Mouse (Mus musculus) limb, embryonic 11.5 days (tissue): Measurements from ENCODE around the gene Zfp282. TPM values are rescaled to one million over a fixed set of nuclear protein-coding genes. Genes with fewer than 3 reads are reported as not detected.

Source experiments
- ATAC-seq: fragments of 200-750 bp; cut with Nextera tagmentation; 2 replicates; pipeline ENCODE4 v1.8.0; 2017; ENCODE audit warnings: low read depth; ENCODE audit not compliant: insufficient number of reproducible peaks, low FRiP score, low TSS enrichment
- DNase-seq: peaks from one replicate; pipeline ENCODE4 v3.0.0-alpha.2; 2015; ENCODE audit warnings: low spot score
- H3K27ac ChIP-seq: fragments of 300-500 bp; sonication (generic); replicated peaks from 2 replicates; pipeline ENCODE4 v1.5.1; 2014; ENCODE audit warnings: low read depth, mild to moderate bottlenecking, low read length
- H3K27me3 ChIP-seq: fragments of 300-500 bp; sonication (generic); 2 replicates; pipeline ENCODE4 v1.6.1; 2014; ENCODE audit warnings: mild to moderate bottlenecking, low read length, mixed read lengths; ENCODE audit not compliant: control insufficient read depth, insufficient read depth
- H3K36me3 ChIP-seq: fragments of 300-500 bp; sonication (generic); 2 replicates; pipeline ENCODE4 v1.6.1; 2014; ENCODE audit warnings: mild to moderate bottlenecking, low read length, moderate library complexity, mixed read lengths; ENCODE audit not compliant: control insufficient read depth, insufficient read depth
- H3K4me1 ChIP-seq: fragments of 300-500 bp; sonication (generic); 2 replicates; pipeline ENCODE4 v1.6.1; 2014; ENCODE audit warnings: low read length, mixed read lengths; ENCODE audit not compliant: control insufficient read depth, insufficient read depth
- H3K4me2 ChIP-seq: fragments of 300-500 bp; sonication (generic); 2 replicates; pipeline ENCODE4 v1.6.1; 2014; ENCODE audit warnings: low read depth, mild to moderate bottlenecking, moderate library complexity; ENCODE audit not compliant: severe bottlenecking
- H3K4me3 ChIP-seq: fragments of 300-500 bp; sonication (generic); 2 replicates; pipeline ENCODE4 v1.5.1; 2014; ENCODE audit warnings: low read depth, low read length
- H3K9ac ChIP-seq: fragments of 300-500 bp; sonication (generic); 2 replicates; pipeline ENCODE4 v1.6.1; 2014; ENCODE audit warnings: mild to moderate bottlenecking, low read length
- H3K9me3 ChIP-seq: fragments of 300-500 bp; sonication (generic); 2 replicates; pipeline ENCODE4 v1.6.1; 2016; ENCODE audit warnings: low read length; ENCODE audit not compliant: control insufficient read depth
- polyA plus RNA-seq: library from polyadenylated mRNA; unstranded; fragments of >200 nt; fragmentation: Nextera tagmentation; extraction: Ambion mirVana; gene quantifications from 2 replicates; pipeline ENCODE4 v1.2.1, GENCODE M21; 2014

The Zfp282 gene
- polyA plus RNA-seq, 1 experiment from 2014 or later, result 12.9 TPM

DNA sequence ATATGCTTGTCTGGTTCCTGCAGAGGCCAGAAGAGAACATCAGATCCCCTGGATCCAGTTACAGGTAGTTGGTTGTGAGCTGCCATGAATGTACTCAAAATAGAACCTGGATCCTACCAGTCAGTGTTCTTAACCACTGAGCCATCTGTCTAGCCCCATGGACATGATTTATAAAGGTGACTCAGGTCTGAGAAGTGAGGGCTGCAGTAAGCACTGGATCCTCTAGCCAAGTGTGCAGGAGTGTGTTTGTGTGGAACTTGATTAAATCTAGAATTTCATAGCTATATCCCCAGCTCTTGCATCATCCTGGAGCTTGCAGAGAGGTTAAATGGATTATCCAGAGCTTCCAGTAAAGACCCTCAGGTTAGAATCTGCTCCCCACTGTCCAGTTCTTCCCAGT is 80.8 kb downstream of the Zfp282 start:
- Histone ChIP-seq H3K4me2 (no peak overlapping the region), H3K9ac (no peak overlapping the region), H3K9me3 (no peaks in the 10 kb centered on the region), H3K4me1 (0 out of 2 replicates have a peak, but pooled peaks cover 2% of the 10 kb centered on the region), H3K36me3 (no peaks in the 10 kb centered on the region; the same call in 1 of the 2 replicates), H3K27me3 (no peaks in the 10 kb centered on the region), H3K4me3 (no peak overlapping the region), H3K27ac (no peak overlapping the region)
- no peak for DNase-seq
- ATAC-seq, result no peak

Other genes starting within 250 kb of the Zfp282 start
- gene Pdia4, start 63.8 kb upstream of the Zfp282 start, polyA plus RNA-seq, result 322 and 336 TPM in 2 replicates
- gene Zfp786, start 46.3 kb upstream of the Zfp282 start, polyA plus RNA-seq, result 4.7 and 5.4 TPM in 2 replicates
- gene Zfp398, start 41.5 kb upstream of the Zfp282 start, polyA plus RNA-seq, result 9.0 and 9.3 TPM in 2 replicates
- 14.7 and 16.5 TPM in 2 replicates for gene Zfp212, start 43.3 kb downstream of the Zfp282 start, polyA plus RNA-seq
- 8.8 and 11.9 TPM in 2 replicates for gene Zfp956, start 76.2 kb downstream of the Zfp282 start, polyA plus RNA-seq
- gene Zfp777, start 171.7 kb downstream of the Zfp282 start, polyA plus RNA-seq, result 9.3 and 9.8 TPM in 2 replicates
- 24.4 and 28.6 TPM in 2 replicates for gene Zfp746, start 209.4 kb downstream of the Zfp282 start, polyA plus RNA-seq